Mouse (Mus musculus): ENCODE measurements around the gene Cplx3.

GRCm38 (mm10) chr9:57601353-57601706 is 4.8 kb downstream of the Cplx3 start:
- TF ChIP-seq CTCF (IDR thresholded peaks at IDR 0.05; ENCODE audit: low read depth) (no peak), EP300 (IDR thresholded peaks at IDR 0.05; ENCODE audit: low read depth) (no peak)
